Mouse (Mus musculus) hematopoietic stem cell, adult 5-6 weeks (primary cell): ENCODE data around the gene Bex3. TPM values are rescaled to one million over a fixed set of nuclear protein-coding genes. Genes with fewer than 3 reads are reported as not detected.
"Not testable (repeated sequence)": the region's sequence is repeated elsewhere in the genome, so short reads cannot be mapped to it uniquely, and the experiment has no call there.

ENCODE experiments used
- ATAC-seq, 2 experiments: fragments of 125-278 bp in 1 of 2; replicated peaks in 1 of 2; 2 replicates each; pipeline ENCODE4 v1.8.0; 2016 to 2017; ENCODE audit warnings: inconsistent platforms in 2 of 2, mild to moderate bottlenecking in 2 of 2, moderate number of reproducible peaks in 2 of 2, low read depth in 1 of 2, moderate TSS enrichment in 1 of 2; ENCODE audit not compliant: low FRiP score in 2 of 2, poor library complexity in 2 of 2, severe bottlenecking in 2 of 2, insufficient read depth in 1 of 2, low TSS enrichment in 1 of 2
- total RNA-seq: library from RNA; stranded (forward); fragments of 172-1452, 232-1000 nt; gene quantifications from 2 replicates; pipeline ENCODE4 v1.2.3, GENCODE M21; 2017

Bex3 gene
- 162 and 194 TPM in 2 replicates for total RNA-seq

- peak; percentile 87 to 89 for ATAC-seq
These were observed at the start of gene Bex3 for GRCm38 (mm10) chrX:136269743-136270392. Bex3 (plus strand) TSS chrX:136270253.

GRCm38 (mm10) chrX:136223714-136224113 is 46.3 kb upstream of the Bex3 start:
- no peak for ATAC-seq

- ATAC-seq: no peak
These were observed 42.3 kb upstream of the Bex3 start for GRCm38 (mm10) chrX:136227768-136228167.

- ATAC-seq: no peak; a peak in 1 of 4 replicates
These were observed 31.9 kb upstream of the Bex3 start for GRCm38 (mm10) chrX:136238118-136238517.

- no peak for ATAC-seq
These were observed 26.9 kb upstream of the Bex3 start for GRCm38 (mm10) chrX:136243181-136243580.

GRCm38 (mm10) chrX:136244574-136245229 is 25.4 kb upstream of the Bex3 start, which contains the start of gene Tceal9:
Tceal9 (plus strand) TSS chrX:136245079.
- peak; percentile 99 for ATAC-seq

DNA sequence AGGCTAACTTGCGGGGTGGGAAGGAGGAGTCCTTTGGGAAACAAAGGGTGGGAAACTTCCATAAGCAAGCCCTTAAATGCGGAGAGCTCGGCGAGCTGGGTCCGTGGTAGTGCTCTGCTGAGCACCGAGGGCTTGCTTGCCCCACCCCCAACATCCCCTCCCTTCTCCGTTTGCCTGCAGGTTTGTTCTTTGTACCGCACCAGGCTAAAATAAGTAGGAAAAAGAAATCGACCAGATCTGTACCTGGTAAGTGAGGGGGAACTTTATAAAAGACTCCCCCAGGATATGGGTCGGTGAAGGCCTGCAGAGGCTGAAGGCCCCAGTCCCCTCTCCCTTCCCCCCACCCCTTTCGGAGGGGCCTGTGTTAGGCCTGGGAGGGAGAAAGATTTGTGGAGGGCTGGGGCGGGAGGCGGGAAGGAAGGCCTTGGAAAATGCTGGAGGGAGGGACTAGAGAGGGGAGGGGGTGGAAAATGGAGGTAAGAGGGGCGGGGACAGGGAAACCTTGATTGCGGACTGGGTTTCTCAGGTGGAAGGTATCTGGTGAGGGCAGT is 24.5 kb upstream of the Bex3 start:
- no peak for ATAC-seq

DNA sequence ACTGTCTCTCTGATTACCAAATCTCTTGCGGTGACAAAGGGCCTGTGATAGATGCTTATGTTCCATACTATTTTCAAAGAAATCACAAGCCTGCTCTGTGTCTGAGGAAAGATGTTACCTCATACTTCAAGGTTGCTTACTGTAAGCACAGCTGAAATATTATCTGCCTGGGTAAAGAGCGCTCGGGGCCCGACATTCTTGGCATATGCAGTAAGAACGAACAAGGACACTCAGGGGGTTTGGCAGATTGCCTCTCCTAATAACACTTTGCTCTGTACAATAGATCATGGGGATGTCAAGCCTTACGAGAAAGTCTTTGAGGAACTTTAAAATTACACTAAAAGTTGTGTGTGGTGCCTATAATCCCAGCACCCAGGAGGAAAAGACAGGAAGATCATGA is 21.2 kb upstream of the Bex3 start:
- ATAC-seq: no peak

DNA sequence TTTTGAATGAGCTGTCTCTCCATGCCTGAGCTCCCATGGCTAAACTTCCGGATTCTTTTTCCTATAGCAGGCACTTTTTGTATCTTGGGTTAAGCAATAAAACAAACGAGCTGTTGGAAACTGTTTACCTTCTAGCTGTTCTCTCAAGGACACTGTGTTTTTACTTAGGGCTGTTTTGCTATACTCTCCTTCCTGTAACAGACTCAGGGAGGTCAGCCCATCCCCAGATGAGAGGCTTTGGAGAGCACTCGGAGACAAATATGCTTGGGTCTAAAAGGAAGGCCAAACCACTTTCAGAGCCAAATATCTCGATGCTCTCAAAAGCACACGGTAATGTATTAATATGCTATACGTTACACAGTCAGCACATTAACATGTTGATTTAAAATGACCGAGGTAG is 20.4 kb upstream of the Bex3 start:
- ATAC-seq: no peak

- ATAC-seq: no peak
These were observed 17.9 kb upstream of the Bex3 start for GRCm38 (mm10) chrX:136252023-136252729.

DNA sequence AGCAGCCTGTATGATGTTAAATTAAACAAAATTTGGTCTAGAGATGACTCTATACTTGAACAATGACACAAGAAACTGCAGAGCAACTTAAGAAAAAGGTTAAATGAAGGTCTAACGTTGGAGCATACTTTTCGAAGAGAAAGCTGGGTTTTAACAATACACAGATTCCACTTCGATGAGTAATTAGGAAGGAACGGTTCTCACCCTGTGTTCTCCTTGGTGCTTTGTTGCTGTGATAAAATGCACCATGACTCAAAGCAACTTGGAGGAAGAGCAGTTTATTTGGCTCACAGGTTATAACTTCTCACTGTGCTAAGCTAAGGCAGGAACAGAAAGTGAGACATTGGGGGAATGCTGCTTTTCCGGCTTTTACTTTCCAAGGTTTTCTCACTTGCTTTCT is 2.3 kb upstream of the Bex3 start:
- ATAC-seq: no peak

GRCm38 (mm10) chrX:136268173-136268572 is 1.9 kb upstream of the Bex3 start:
- peak; percentile 61 to 64 for ATAC-seq

DNA sequence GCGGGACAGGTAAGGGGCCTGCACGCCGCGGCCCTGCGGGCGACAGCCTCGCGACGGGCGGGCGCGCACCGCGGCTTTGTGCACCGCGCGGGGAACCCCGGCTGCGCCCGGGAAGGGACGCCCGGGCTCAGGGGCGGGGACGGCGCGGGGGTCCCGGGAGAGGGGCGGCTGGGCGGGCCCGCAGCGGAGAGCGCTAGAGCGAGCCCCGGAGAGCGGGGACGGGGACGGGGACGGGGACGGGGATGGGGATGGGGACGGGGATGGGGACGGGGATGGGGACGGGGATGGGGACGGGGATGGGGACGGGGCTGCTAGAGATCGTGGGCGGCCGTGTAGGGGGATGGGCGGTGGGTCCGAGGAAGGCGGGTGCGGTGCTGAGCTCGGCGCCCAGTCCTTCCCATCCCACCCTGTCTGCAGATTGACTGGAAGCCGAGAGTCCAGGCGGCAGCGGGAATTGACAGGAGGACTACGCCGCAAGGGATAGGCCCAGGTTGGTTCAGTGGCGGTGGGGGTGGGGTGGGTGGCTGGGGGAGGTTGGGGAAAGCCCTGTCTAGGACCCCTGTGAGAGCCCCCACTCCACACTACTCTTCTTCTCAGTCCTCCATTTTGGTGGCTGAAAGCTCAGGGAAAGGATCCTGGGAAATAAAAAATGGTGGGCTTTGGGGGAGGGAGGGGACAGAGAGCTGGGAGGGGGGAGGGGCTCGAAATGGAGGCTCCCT is 499 bp downstream of the Bex3 start:
- ATAC-seq: not testable (repeated sequence)

DNA sequence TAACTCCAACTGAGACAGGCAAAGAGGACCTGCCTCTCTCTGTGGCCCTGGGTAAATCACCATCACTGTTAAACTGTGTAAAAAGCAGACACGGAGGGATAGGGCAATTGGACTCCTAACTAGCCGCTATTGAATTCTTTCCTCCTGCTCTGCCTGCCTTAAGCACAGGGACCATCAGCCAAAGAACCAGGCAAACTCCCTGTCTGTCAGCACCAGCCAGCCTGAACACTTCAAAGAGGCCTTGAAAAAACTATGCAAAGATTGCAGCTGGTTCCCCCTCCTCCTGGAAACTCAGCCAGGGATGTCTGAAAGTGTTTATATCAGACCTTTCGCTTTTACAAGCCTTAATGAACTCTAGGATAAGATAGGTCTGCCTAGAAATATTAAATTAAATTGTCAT is 4.5 kb downstream of the Bex3 start:
- ATAC-seq: no peak

DNA sequence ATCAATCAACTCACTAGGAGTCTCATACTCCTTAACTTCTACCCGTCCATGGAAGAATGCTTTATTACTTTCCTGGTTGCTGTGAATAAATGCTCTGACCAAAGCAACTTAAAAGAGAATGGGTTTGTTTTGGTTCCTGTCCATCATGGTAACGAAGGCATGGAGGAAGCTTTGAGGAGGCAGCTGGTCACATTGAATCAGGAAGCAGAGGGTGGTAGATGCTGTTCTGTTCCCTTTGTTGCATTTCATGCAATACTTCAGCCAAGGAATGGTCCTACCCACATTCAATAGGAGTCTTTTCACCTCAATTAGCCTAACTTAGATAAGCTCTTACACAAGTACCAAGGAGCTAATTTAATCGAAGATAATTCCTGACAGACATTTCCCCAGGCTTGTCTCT is 5.3 kb downstream of the Bex3 start:
- no peak for ATAC-seq

DNA sequence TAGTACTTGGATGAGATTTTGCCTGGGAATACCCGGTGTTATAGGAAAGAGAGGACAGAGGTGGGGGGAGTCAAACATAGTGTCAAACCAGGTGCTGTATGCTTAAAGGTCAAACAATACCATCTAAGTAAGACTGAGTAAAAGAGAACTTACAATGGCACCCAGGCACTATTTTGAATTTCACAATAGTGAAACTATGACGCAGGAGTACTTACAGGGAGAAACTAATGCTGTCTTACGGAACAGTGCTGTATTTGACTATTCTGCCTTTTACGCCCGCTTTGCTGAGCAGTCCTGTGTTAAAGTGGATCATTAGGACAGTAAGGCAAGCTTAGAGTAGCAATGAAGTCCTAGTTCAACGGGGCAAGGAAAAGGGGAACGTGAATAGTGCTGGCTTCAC is 7.5 kb downstream of the Bex3 start:
- no peak for ATAC-seq

DNA sequence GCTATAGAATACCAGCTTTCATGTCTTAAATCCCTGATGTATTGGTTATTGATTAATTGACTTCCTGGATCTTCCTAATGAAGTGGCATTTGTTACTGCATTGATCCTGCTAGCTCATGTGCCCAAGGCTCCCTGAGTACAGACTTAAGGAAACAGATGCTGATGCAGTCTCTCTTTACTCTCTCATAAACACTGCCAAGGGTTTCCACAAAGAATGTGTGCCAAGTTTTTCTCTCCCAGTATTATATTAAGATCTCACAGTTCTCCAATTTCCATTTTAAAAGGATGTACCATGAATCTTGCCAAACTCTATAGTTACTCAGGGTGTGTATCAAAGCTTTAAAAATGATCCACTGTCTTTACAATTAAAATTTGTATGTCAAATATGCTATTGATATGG is 8.3 kb downstream of the Bex3 start:
- ATAC-seq: no peak

GRCm38 (mm10) chrX:136279410-136279809 is 9.4 kb downstream of the Bex3 start:
- ATAC-seq: no peak
